Mouse (Mus musculus) large intestine, adult 2 months (tissue): ENCODE results near the gene Fam81a. TPM values are rescaled to one million over a fixed set of nuclear protein-coding genes. Genes with fewer than 3 reads are reported as not detected.

Source experiments
- polyA plus RNA-seq: library from polyadenylated mRNA; depleted of rRNA; stranded (reverse); fragments of >200 nt; gene quantifications from 2 replicates; pipeline ENCODE4 v1.2.3, GENCODE M21; 2012; rRNA removed

Fam81a gene
- polyA plus RNA-seq, 1 experiment = 0.07 TPM

Other genes with a start within 250 kb of the Fam81a start
- 12.9 and 15.7 TPM in 2 replicates for gene Bnip2, start 153.1 kb downstream of the Fam81a start, polyA plus RNA-seq
- 25.8 and 29.4 TPM in 2 replicates for gene Gtf2a2, start 130.0 kb downstream of the Fam81a start, polyA plus RNA-seq
- gene Gcnt3, start 104.5 kb downstream of the Fam81a start, polyA plus RNA-seq = 16.2 and 17.8 TPM in 2 replicates
- gene Myo1e, start 64.8 kb upstream of the Fam81a start, polyA plus RNA-seq = 13.9 and 20.3 TPM in 2 replicates